Mouse (Mus musculus): ENCODE measurements around the gene Gan. TPM values are rescaled to one million over a fixed set of nuclear protein-coding genes. Genes with fewer than 3 reads are reported as not detected.

Gan gene
- polyA plus RNA-seq, 1 experiment from 2014 or later, result 2.4 TPM

DNA sequence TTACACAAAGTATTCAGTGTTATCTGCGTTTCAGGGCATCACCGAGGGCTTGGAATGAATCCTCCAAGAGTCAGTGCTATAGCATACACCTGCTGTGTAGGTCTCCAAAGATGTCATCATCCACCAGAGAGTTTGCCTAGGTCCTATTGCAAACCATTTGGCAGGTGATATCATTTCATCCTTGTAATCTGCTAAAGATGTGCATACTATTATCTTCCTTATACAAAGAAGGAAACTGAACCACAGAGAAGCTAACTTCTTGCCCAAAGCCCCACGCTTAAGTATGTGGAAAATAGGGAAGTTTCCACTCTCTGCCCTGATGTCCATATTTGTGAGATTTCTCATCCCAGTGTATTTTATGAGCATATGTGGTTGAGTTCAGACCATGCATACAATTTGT is 31.5 kb upstream of the Gan start:
- 92% methylated on average over 3 of the region's 3 CpGs for WGBS
- no peaks in the 10 kb centered on the region for H3K36me3 ChIP-seq (ENCODE audit: control insufficient read depth, insufficient read depth, low read length)
- no peaks in the 10 kb centered on the region for H3K4me1 ChIP-seq (replicated peaks; ENCODE audit: control insufficient read depth, insufficient read depth)
- H3K27ac ChIP-seq (replicated peaks), result no peak overlapping the region
- no peaks in the 10 kb centered on the region for H3K27me3 ChIP-seq (ENCODE audit: control insufficient read depth, insufficient read depth, low read length)
- ATAC-seq (ENCODE audit: low FRiP score, low TSS enrichment) (no peak), DNase-seq (ENCODE audit: low spot score) (no peak)
- no peak overlapping the region for H3K4me3 ChIP-seq (ENCODE audit: low read depth, low read length)
- H3K9me3 ChIP-seq (ENCODE audit: control insufficient read depth, low read length), result no peaks in the 10 kb centered on the region
- no peak overlapping the region for H3K4me2 ChIP-seq (replicated peaks; ENCODE audit: low read depth)
- no peak for TF ChIP-seq EP300 (optimal IDR thresholded peaks at IDR 0.05)
- TF ChIP-seq CTCF (IDR thresholded peaks at IDR 0.05; ENCODE audit: low read depth), result no peak
- no peak overlapping the region for H3K9ac ChIP-seq (ENCODE audit: low read length)

DNA sequence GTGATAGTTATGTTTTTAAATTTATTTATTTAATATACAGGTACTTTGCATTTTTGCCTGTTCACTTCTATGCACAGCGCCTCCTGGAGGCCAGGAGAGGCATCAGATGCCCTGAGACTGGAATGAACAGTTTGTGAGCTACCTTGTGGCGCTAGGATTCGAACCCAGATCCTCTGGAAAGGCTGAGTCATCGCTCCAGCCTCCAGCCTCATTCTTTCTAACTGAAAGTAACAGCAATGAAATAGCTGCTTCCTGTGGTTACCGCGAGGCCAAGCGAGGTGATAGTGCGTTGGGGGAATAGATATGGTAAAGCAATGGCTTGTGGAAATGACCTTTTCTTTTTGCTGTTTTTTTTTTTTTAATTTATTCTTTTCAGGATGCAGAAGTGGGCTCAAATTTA is 30.9 kb upstream of the Gan start:
- no peak for ATAC-seq (ENCODE audit: low FRiP score, low TSS enrichment)
- Histone ChIP-seq H3K4me2 (replicated peaks; ENCODE audit: low read depth) (no peak overlapping the region), H3K27me3 (ENCODE audit: control insufficient read depth, insufficient read depth, low read length) (no peaks in the 10 kb centered on the region), H3K36me3 (ENCODE audit: control insufficient read depth, insufficient read depth, low read length) (no peaks in the 10 kb centered on the region), H3K9ac (ENCODE audit: low read length) (no peak overlapping the region), H3K27ac (replicated peaks) (no peak overlapping the region), H3K4me1 (replicated peaks; ENCODE audit: control insufficient read depth, insufficient read depth) (no peaks in the 10 kb centered on the region), H3K4me3 (ENCODE audit: low read depth, low read length) (no peak overlapping the region), H3K9me3 (ENCODE audit: control insufficient read depth, low read length) (no peaks in the 10 kb centered on the region)
- no peak for TF ChIP-seq EP300 (optimal IDR thresholded peaks at IDR 0.05)
- peak; percentile 40; the same call in 1 of the 2 replicates for TF ChIP-seq CTCF (IDR thresholded peaks at IDR 0.05; ENCODE audit: low read depth)
- 83% methylated on average over 8 of the region's 8 CpGs for WGBS
- no peak for DNase-seq (ENCODE audit: low spot score)

DNA sequence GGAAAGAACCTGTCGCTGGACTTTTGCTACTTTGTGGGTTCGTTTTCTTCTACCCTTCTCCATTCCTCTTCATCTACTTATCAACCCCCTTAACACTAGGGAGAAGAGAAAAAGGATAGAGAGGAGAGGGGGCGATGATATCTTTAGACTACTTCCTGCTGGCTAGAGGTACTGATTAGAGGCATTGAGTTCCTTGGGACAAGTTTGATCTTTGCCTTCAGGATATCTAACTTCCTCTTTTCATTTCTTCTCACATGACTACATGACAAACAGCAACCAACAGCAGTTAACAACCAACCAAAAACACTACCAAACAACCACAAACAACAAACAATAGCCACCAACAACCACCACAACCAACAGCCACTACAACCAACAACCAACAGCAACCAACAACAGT is 24.2 kb upstream of the Gan start:
- no peaks in the 10 kb centered on the region for H3K36me3 ChIP-seq (ENCODE audit: control insufficient read depth, insufficient read depth, low read length)
- no peak overlapping the region for H3K27ac ChIP-seq (replicated peaks)
- DNase-seq (ENCODE audit: low spot score) (no peak), ATAC-seq (ENCODE audit: low FRiP score, low TSS enrichment) (no peak)
- TF ChIP-seq CTCF (IDR thresholded peaks at IDR 0.05; ENCODE audit: low read depth), result no peak
- TF ChIP-seq EP300 (optimal IDR thresholded peaks at IDR 0.05), result no peak
- no peak overlapping the region for H3K4me2 ChIP-seq (replicated peaks; ENCODE audit: low read depth)
- H3K4me3 ChIP-seq (ENCODE audit: low read depth, low read length), result no peak overlapping the region
- no peaks in the 10 kb centered on the region for H3K4me1 ChIP-seq (replicated peaks; ENCODE audit: control insufficient read depth, insufficient read depth)
- 83% methylated on average over 3 of the region's 3 CpGs for WGBS
- H3K27me3 ChIP-seq (ENCODE audit: control insufficient read depth, insufficient read depth, low read length), result no peaks in the 10 kb centered on the region
- H3K9ac ChIP-seq (ENCODE audit: low read length), result no peak overlapping the region
- no peaks in the 10 kb centered on the region for H3K9me3 ChIP-seq (ENCODE audit: control insufficient read depth, low read length)

DNA sequence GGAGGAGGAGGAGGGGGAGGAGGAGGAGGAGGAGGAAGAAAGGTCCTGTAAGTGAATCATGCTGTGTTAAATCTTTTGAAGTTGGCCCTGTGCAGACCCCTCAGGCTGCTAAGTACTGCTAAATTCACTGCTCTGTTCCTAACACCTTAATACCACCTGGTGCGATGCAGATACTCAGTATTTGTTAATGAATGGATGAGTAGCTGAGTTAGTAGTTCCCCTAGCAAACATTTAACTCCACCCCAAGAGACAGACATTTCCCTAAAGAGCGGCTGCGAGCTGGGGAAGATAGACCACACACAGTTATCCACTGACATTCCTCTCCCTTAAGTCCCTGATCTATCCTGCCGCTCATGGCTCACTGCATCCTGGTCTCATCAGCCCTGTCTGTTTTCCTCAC is 21.6 kb upstream of the Gan start:
- TF ChIP-seq EP300 (optimal IDR thresholded peaks at IDR 0.05) (no peak), CTCF (IDR thresholded peaks at IDR 0.05; ENCODE audit: low read depth) (no peak)
- Histone ChIP-seq H3K36me3 (ENCODE audit: control insufficient read depth, insufficient read depth, low read length) (no peaks in the 10 kb centered on the region), H3K9ac (ENCODE audit: low read length) (no peak overlapping the region), H3K4me1 (replicated peaks; ENCODE audit: control insufficient read depth, insufficient read depth) (no peaks in the 10 kb centered on the region), H3K4me3 (ENCODE audit: low read depth, low read length) (no peak overlapping the region), H3K27me3 (ENCODE audit: control insufficient read depth, insufficient read depth, low read length) (no peaks in the 10 kb centered on the region), H3K4me2 (replicated peaks; ENCODE audit: low read depth) (no peak overlapping the region), H3K27ac (replicated peaks) (no peak overlapping the region), H3K9me3 (ENCODE audit: control insufficient read depth, low read length) (no peaks in the 10 kb centered on the region; the same call in 1 of the 2 replicates)
- no peak for DNase-seq (ENCODE audit: low spot score)
- no peak for ATAC-seq (ENCODE audit: low FRiP score, low TSS enrichment)
- 33% methylated on average over 4 of the region's 4 CpGs for WGBS

DNA sequence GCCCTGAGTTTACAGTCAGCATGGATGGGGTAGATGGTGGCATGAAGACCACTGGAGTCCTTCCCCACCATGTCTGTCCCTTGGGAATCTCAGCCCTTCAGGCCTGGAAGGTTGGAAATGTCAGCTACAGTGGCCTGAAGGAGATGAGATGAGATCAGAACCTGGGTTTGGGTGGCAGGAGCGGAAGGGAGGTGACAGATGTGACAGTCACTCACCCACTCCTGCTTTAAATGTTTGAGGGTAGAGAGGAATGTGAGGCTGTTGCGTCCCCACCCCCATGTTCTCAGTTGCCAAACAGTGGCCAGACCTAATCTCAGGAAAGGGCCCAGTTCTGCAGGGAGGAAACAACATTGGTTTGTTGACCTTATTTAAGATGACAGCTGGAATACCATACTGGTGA is 21.2 kb upstream of the Gan start:
- Histone ChIP-seq H3K36me3 (ENCODE audit: control insufficient read depth, insufficient read depth, low read length) (no peaks in the 10 kb centered on the region), H3K9me3 (ENCODE audit: control insufficient read depth, low read length) (no peaks in the 10 kb centered on the region; the same call in 1 of the 2 replicates), H3K9ac (ENCODE audit: low read length) (no peak overlapping the region), H3K4me2 (replicated peaks; ENCODE audit: low read depth) (no peak overlapping the region), H3K27me3 (ENCODE audit: control insufficient read depth, insufficient read depth, low read length) (no peaks in the 10 kb centered on the region), H3K4me3 (ENCODE audit: low read depth, low read length) (no peak overlapping the region), H3K27ac (replicated peaks) (no peak overlapping the region), H3K4me1 (replicated peaks; ENCODE audit: control insufficient read depth, insufficient read depth) (no peaks in the 10 kb centered on the region)
- WGBS, result 46% methylated on average over 2 of the region's 2 CpGs
- ATAC-seq (ENCODE audit: low FRiP score, low TSS enrichment) (peak; percentile 51), DNase-seq (ENCODE audit: low spot score) (no peak)
- TF ChIP-seq CTCF (IDR thresholded peaks at IDR 0.05; ENCODE audit: low read depth), result no peak
- TF ChIP-seq EP300 (optimal IDR thresholded peaks at IDR 0.05), result no peak

DNA sequence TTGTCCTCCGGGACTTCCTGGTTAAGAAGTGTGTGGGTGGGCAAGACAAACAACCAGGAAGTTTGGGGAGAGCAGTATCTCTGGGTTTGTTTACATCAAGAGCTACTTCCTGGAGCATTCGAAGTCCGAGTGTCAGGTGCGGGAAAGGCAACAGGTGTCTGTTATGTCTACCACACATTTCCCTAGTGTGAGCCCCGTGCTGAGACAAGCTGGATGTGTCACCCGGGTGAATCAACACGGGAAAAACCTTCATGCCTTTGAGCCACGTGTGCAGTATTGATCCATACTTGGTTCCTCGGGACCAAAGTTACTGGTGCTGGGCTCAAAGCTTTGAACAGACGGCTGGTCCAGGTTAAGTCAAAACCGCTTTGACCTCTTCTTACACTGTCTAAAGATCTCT is 20.6 kb upstream of the Gan start:
- H3K9me3 ChIP-seq (ENCODE audit: control insufficient read depth, low read length), result no peaks in the 10 kb centered on the region; the same call in 1 of the 2 replicates
- H3K36me3 ChIP-seq (ENCODE audit: control insufficient read depth, insufficient read depth, low read length), result no peaks in the 10 kb centered on the region
- H3K9ac ChIP-seq (ENCODE audit: low read length), result no peak overlapping the region
- peak; percentile 79 for ATAC-seq (ENCODE audit: low FRiP score, low TSS enrichment)
- no peaks in the 10 kb centered on the region for H3K27me3 ChIP-seq (ENCODE audit: control insufficient read depth, insufficient read depth, low read length)
- peak; percentile 42 for DNase-seq (ENCODE audit: low spot score)
- no peak for TF ChIP-seq EP300 (optimal IDR thresholded peaks at IDR 0.05)
- no peak for TF ChIP-seq CTCF (IDR thresholded peaks at IDR 0.05; ENCODE audit: low read depth)
- H3K4me3 ChIP-seq (ENCODE audit: low read depth, low read length), result no peak overlapping the region
- 32% methylated on average over 11 of the region's 11 CpGs for WGBS
- H3K4me1 ChIP-seq (replicated peaks; ENCODE audit: control insufficient read depth, insufficient read depth), result no peaks in the 10 kb centered on the region
- no peak overlapping the region for H3K4me2 ChIP-seq (replicated peaks; ENCODE audit: low read depth)
- no peak overlapping the region for H3K27ac ChIP-seq (replicated peaks)
